Mouse (Mus musculus) hindbrain, embryonic 12.5 days (tissue): ENCODE results near the gene Ube2f. TPM values are rescaled to one million over a fixed set of nuclear protein-coding genes. Genes with fewer than 3 reads are reported as not detected.

ENCODE experiments used
- polyA plus RNA-seq: library from polyadenylated mRNA; unstranded; fragments of >200 nt; fragmentation: Nextera tagmentation; extraction: Ambion mirVana; gene quantifications from 2 replicates; pipeline ENCODE4 v1.2.1, GENCODE M21; 2016

The Ube2f gene
- polyA plus RNA-seq, 1 experiment from 2014 or later = 71.8 TPM

Other genes with a start within 250 kb of the Ube2f start
- gene Rbm44, start 105.2 kb upstream of the Ube2f start, polyA plus RNA-seq = 0.69 and 1.5 TPM in 2 replicates
- gene Ramp1, start 70.5 kb upstream of the Ube2f start, polyA plus RNA-seq = 0.91 and 1.1 TPM in 2 replicates
- 13.1 and 14.0 TPM in 2 replicates for gene Scly, start 48.0 kb downstream of the Ube2f start, polyA plus RNA-seq
- 0.17 and 0.18 TPM in 2 replicates for gene Espnl, start 71.8 kb downstream of the Ube2f start, polyA plus RNA-seq
- gene Klhl30, start 100.7 kb downstream of the Ube2f start, polyA plus RNA-seq = 0.41 and 0.59 TPM in 2 replicates
- 0.49 and 0.90 TPM in 2 replicates for gene Erfe, start 116.1 kb downstream of the Ube2f start, polyA plus RNA-seq
- gene Ilkap, start 148.5 kb downstream of the Ube2f start, polyA plus RNA-seq = 147 and 148 TPM in 2 replicates
- gene Hes6, start 163.7 kb downstream of the Ube2f start, polyA plus RNA-seq = 274 and 304 TPM in 2 replicates
- gene Per2, start 209.0 kb downstream of the Ube2f start, polyA plus RNA-seq = 3.6 and 3.8 TPM in 2 replicates
- 12.9 and 13.0 TPM in 2 replicates for gene Traf3ip1, start 244.3 kb downstream of the Ube2f start, polyA plus RNA-seq